Mouse (Mus musculus) embryonic facial prominence, embryonic 14.5 days (tissue): ENCODE data around the gene Galnt6. TPM values are rescaled to one million over a fixed set of nuclear protein-coding genes. Genes with fewer than 3 reads are reported as not detected.

Source experiments
- ATAC-seq: fragments of 200-750 bp; cut with Nextera tagmentation; 2 replicates; pipeline ENCODE4 v1.8.0; 2017; ENCODE audit warnings: low read depth, moderate number of reproducible peaks, moderate TSS enrichment
- DNase-seq: peaks from one replicate; pipeline ENCODE4 v3.0.0-alpha.2; 2015; ENCODE audit warnings: low spot score
- H3K27ac ChIP-seq: fragments of 300-500 bp; sonication (generic); replicated peaks from 2 replicates; pipeline ENCODE4 v1.5.1; 2014; ENCODE audit warnings: low read depth, mild to moderate bottlenecking, low read length, moderate library complexity
- H3K27me3 ChIP-seq: fragments of 300-500 bp; sonication (generic); replicated peaks from 2 replicates; pipeline ENCODE4 v1.6.1; 2014; ENCODE audit warnings: low read length; ENCODE audit not compliant: control insufficient read depth, insufficient read depth
- H3K36me3 ChIP-seq: fragments of 300-500 bp; sonication (generic); 2 replicates; pipeline ENCODE4 v1.6.1; 2014; ENCODE audit warnings: low read length, mixed read lengths; ENCODE audit not compliant: control insufficient read depth, insufficient read depth
- H3K4me1 ChIP-seq: fragments of 300-500 bp; sonication (generic); 2 replicates; pipeline ENCODE4 v1.6.1; 2014; ENCODE audit warnings: antibody characterized with exemption, low read length; ENCODE audit not compliant: control insufficient read depth, insufficient read depth
- H3K4me2 ChIP-seq: fragments of 300-500 bp; sonication (generic); 2 replicates; pipeline ENCODE4 v1.6.1; 2014; ENCODE audit warnings: low read depth, mild to moderate bottlenecking, low read length, moderate library complexity, mixed read lengths
- H3K4me3 ChIP-seq: fragments of 300-500 bp; sonication (generic); 2 replicates; pipeline ENCODE4 v1.5.1; 2014; ENCODE audit warnings: low read depth, mild to moderate bottlenecking, low read length
- H3K9ac ChIP-seq: fragments of 300-500 bp; sonication (generic); 2 replicates; pipeline ENCODE4 v1.6.1; 2014; ENCODE audit warnings: low read depth, mild to moderate bottlenecking, low read length, moderate library complexity, mixed read lengths
- H3K9me3 ChIP-seq: fragments of 300-500 bp; sonication (generic); 2 replicates; pipeline ENCODE4 v1.6.1; 2016; ENCODE audit warnings: low read length; ENCODE audit not compliant: control insufficient read depth
- WGBS: fragments of 180-500 bp; shearing (Covaris S2); extraction: QIAGEN DNeasy Blood & Tissue Kit; methylation state at CpG from one replicate; pipeline ENCODE4 v1.1.7; 2014; 5-methylcytosine and 5-hydroxymethylcytosine counted together
- polyA plus RNA-seq: library from polyadenylated mRNA; unstranded; fragments of >200 nt; fragmentation: Nextera tagmentation; extraction: Ambion mirVana; gene quantifications from 2 replicates; pipeline ENCODE4 v1.2.1, GENCODE M21; 2014

Gene Galnt6
- polyA plus RNA-seq, 1 experiment from 2014 or later, result 2.1 TPM

DNA sequence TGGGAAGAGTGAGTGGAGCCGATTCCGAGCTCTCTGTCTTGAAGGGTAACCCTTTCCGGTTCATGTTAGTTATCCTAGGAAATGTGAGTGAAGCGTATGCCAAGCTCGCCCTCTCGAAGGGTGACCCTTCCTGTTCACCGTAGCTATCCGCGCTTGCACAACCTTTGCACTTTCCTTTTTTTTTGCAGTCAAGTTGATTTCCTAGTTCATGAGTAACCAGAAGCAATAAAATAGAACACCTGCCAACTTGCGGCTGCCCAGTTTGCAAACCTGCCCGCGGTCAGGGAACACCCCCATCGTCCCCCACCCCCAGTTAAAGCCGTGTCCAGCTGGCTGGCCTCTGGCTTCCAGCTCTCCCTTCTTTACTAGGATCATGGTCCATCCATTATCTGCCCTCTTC is 50.2 kb downstream of the Galnt6 start:
- Histone ChIP-seq H3K9ac (no peak overlapping the region), H3K4me1 (no peaks in the 10 kb centered on the region), H3K4me3 (no peak overlapping the region), H3K27ac (no peak overlapping the region), H3K9me3 (no peaks in the 10 kb centered on the region), H3K36me3 (no peaks in the 10 kb centered on the region), H3K27me3 (no peaks in the 10 kb centered on the region), H3K4me2 (no peak overlapping the region)
- 91% methylated on average over 14 of the region's 14 CpGs for WGBS
- no peak for DNase-seq
- no peak for ATAC-seq

DNA sequence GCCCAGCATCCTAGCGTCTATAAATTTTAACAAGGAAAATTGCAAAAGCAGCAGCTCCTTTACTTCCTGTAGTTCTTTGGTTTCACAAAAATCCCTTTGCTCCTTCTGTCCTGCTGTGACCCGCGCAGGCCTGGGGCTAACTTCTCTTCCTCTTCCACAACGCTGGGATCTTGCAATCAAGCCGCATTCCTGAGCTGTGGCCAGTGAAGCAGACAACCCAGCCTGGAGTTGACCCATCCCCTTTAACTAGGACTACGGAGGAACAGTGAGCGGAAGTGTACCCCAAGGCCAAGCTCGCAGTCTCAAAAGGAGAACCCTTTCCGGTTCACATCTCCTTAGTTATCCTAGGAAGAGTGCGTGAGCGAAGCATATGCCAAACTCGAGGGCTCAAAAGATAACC is 50.6 kb downstream of the Galnt6 start:
- ATAC-seq, result no peak
- H3K4me1 ChIP-seq, result no peaks in the 10 kb centered on the region
- H3K4me2 ChIP-seq, result no peak overlapping the region
- H3K9me3 ChIP-seq, result no peaks in the 10 kb centered on the region
- no peak overlapping the region for H3K9ac ChIP-seq
- DNase-seq, result no peak
- H3K27me3 ChIP-seq, result no peaks in the 10 kb centered on the region
- H3K27ac ChIP-seq, result no peak overlapping the region
- WGBS, result 59% methylated on average over 12 of the region's 12 CpGs
- no peaks in the 10 kb centered on the region for H3K36me3 ChIP-seq
- no peak overlapping the region for H3K4me3 ChIP-seq

GRCm38 (mm10) chr15:100677675-100678074 is 51.5 kb downstream of the Galnt6 start:
- no peak for ATAC-seq
- H3K9ac ChIP-seq, result no peak overlapping the region
- H3K4me1 ChIP-seq, result no peaks in the 10 kb centered on the region
- no peak overlapping the region for H3K27ac ChIP-seq
- no peak overlapping the region for H3K4me2 ChIP-seq
- 90% methylated on average over 8 of the region's 8 CpGs for WGBS
- no peaks in the 10 kb centered on the region for H3K27me3 ChIP-seq
- no peaks in the 10 kb centered on the region for H3K9me3 ChIP-seq
- no peak overlapping the region for H3K4me3 ChIP-seq
- no peaks in the 10 kb centered on the region for H3K36me3 ChIP-seq
- no peak for DNase-seq

DNA sequence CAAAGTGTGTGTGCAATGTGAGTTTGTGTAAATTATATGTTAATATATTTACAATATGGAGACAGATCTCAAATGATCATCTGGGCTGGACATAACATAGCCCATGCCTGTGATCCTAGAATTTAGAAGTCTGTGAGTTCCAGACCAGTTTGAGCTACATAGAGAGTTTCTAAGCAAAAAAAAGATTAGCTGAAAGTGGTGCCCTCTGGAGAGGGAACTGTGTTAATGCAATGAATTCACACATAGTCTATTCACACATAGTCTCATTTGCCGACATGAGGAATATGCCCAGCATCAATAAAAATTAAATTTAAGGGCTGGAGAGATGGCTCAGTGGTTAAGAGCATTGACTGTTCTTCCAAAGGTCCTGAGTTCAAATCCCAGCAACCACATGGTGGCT is 52.7 kb downstream of the Galnt6 start:
- Histone ChIP-seq H3K4me3 (no peak overlapping the region), H3K4me2 (no peak overlapping the region), H3K4me1 (no peaks in the 10 kb centered on the region), H3K36me3 (no peaks in the 10 kb centered on the region), H3K9ac (no peak overlapping the region), H3K27ac (no peak overlapping the region), H3K27me3 (no peaks in the 10 kb centered on the region), H3K9me3 (no peaks in the 10 kb centered on the region)
- ATAC-seq (no peak), DNase-seq (no peak)
- WGBS, result 80% methylated on average over 1 of the region's 1 CpGs

DNA sequence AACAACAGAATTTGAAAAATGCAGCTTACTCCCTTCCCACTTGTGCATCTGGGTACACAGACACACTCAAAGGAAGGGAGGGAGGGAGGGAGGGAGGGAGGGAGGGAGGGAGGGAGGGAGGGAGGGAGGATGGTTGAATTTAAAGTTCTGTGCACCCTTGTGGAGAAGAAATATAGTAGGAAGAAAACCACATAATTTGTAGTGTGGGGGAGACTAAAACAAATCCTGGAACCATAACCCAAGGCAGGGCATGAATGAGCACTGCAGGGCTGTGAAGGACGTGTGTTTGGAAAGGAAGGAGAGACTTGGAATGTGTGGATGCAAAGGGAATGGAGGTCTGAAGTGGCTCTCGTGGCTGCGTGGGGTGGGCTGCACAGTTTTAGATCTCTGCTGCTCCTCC is 53.7 kb downstream of the Galnt6 start:
- no peak for ATAC-seq
- no peaks in the 10 kb centered on the region for H3K9me3 ChIP-seq
- no peak overlapping the region for H3K4me3 ChIP-seq
- no peak for DNase-seq
- H3K27ac ChIP-seq, result no peak overlapping the region
- no peaks in the 10 kb centered on the region for H3K27me3 ChIP-seq
- H3K36me3 ChIP-seq, result no peaks in the 10 kb centered on the region
- no peak overlapping the region for H3K4me2 ChIP-seq
- H3K4me1 ChIP-seq, result no peaks in the 10 kb centered on the region
- H3K9ac ChIP-seq, result no peak overlapping the region
- 66% methylated on average over 3 of the region's 3 CpGs for WGBS

- Histone ChIP-seq H3K4me3 (no peak overlapping the region), H3K9me3 (no peaks in the 10 kb centered on the region), H3K4me1 (no peaks in the 10 kb centered on the region), H3K36me3 (no peaks in the 10 kb centered on the region), H3K27me3 (no peaks in the 10 kb centered on the region), H3K27ac (no peak overlapping the region), H3K4me2 (no peak overlapping the region), H3K9ac (no peak overlapping the region)
- WGBS, result 87% methylated on average over 10 of the region's 10 CpGs
- DNase-seq (no peak), ATAC-seq (no peak)
These were observed 54.6 kb downstream of the Galnt6 start for GRCm38 (mm10) chr15:100674566-100674965.

DNA sequence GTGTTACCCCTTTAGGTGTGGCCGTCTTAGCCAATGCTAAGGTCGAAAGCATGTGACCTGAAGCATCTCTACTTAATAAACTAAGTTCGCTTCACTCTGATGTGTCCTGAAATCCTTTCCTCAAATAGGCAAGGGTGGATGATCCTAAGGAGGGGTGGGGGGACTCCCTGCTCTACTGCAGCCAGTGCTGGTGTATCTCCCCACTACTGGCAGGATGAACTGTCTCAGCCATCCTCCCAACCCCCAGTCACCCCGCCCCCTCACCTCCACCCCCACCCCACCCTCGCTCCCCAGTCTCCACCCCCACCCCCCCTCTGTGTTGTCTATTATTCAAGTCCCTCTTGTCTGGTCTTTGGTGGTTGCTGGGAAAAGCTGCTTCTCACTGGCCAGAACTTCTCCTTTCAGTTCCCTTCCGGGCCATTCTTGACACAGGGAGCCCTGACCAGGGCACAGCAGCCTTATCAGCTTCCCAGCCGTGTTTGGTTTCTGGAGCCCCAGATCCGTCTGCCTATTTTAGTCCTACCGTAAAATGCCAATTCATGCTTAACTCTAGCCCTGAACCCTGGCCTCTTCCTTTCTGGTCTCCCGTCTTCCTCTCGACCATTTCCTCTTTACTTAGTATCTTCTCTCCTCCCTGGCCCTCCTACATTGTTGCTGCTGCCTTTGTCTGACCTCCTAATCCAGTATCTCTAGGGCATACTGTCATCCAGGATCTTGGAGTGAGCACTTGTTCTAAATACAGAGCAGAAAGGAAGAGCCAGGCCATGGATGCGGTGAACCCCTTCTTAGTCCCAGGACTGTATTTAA is 55.4 kb downstream of the Galnt6 start:
- Histone ChIP-seq H3K9ac (no peak overlapping the region), H3K4me1 (no peaks in the 10 kb centered on the region), H3K27ac (no peak overlapping the region), H3K9me3 (no peaks in the 10 kb centered on the region), H3K27me3 (no peaks in the 10 kb centered on the region), H3K4me2 (no peak overlapping the region), H3K4me3 (no peak overlapping the region), H3K36me3 (no peaks in the 10 kb centered on the region)
- 42% methylated on average over 12 of the region's 12 CpGs for WGBS
- DNase-seq (no peak), ATAC-seq (no peak)

- DNase-seq (no peak), ATAC-seq (no peak)
- no peak overlapping the region for H3K9ac ChIP-seq
- no peaks in the 10 kb centered on the region for H3K36me3 ChIP-seq
- no peak overlapping the region for H3K27ac ChIP-seq
- H3K9me3 ChIP-seq, result no peaks in the 10 kb centered on the region
- peaks cover 7% of the 10 kb centered on the region for H3K4me1 ChIP-seq
- H3K4me2 ChIP-seq, result no peak overlapping the region
- 77% methylated on average over 5 of the region's 5 CpGs for WGBS
- no peak overlapping the region for H3K4me3 ChIP-seq
- H3K27me3 ChIP-seq, result no peaks in the 10 kb centered on the region
These were observed 58.3 kb downstream of the Galnt6 start for GRCm38 (mm10) chr15:100670833-100671232.

GRCm38 (mm10) chr15:100670004-100670403 is 59.2 kb downstream of the Galnt6 start:
- WGBS, result 77% methylated on average over 8 of the region's 8 CpGs
- peaks cover 9% of the 10 kb centered on the region for H3K4me1 ChIP-seq
- H3K27me3 ChIP-seq, result no peaks in the 10 kb centered on the region
- no peak overlapping the region for H3K9ac ChIP-seq
- H3K4me2 ChIP-seq, result no peak overlapping the region
- no peak overlapping the region for H3K4me3 ChIP-seq
- ATAC-seq, result no peak
- no peak overlapping the region for H3K27ac ChIP-seq
- DNase-seq, result no peak
- no peaks in the 10 kb centered on the region for H3K36me3 ChIP-seq
- no peaks in the 10 kb centered on the region for H3K9me3 ChIP-seq
